Mouse (Mus musculus): ENCODE results near the gene Lpcat2b.

- TF ChIP-seq POLR2A (IDR thresholded peaks at IDR 0.05; ENCODE audit: borderline replicate concordance, extremely low read depth, low read depth, low read length): no peak
- TF ChIP-seq CTCF (IDR thresholded peaks at IDR 0.05; ENCODE audit: insufficient read depth, low read length): no peak
These were observed 36.9 kb upstream of the Lpcat2b start for GRCm38 (mm10) chr5:107394437-107394836.

All from lung, adult 2 months (tissue).